In the genomic region with DNA sequence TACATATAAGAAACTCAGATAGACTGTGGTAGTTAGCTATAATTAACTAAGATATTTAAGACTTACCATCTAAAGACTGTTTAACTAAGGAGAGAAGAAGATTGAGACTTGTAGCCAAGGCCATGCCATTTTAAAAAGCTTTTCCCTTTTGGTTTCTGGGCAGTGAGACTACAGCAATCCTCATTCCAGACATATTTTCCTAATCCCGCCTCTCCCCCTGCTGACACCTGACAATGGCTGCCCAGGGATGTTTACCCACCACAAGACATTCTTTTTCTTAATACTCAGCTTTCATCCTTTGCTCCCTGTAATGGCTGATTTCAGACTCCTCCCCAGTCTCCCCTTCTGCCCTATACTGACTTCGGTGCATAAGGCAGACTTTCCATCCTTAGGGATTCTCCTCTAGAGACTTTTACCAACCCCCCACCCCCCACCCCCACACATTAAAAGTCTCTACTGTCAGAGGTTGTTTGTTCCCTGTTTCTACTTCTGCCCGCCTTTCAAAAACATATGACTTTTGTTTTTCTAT, we compare ENCODE assay signal across 26 mouse cellular contexts.
DNase-seq lines count a peak whose midpoint lies in the region; ATAC-seq lines count a peak whose summit lies in the region.
"Had no signal": no experiment of that assay in that cellular context is flagged by ENCODE, and none has a peak within 500 bp of the region (broad histone marks: within the 10 kb centered on the region; RNA-seq: fewer than 3 reads in every experiment).

No protein-coding gene starts in this region.

- no peaks in the 10 kb centered on the region for H3K9me3 ChIP-seq in midbrain, embryonic 10.5 days (replicated peaks)
- no peaks in the 10 kb centered on the region for H3K9me3 ChIP-seq in midbrain, embryonic 15.5 days
- H3K9me3 ChIP-seq in embryonic facial prominence, embryonic 14.5 days (ENCODE audit: control insufficient read depth, low read length), result no peaks in the 10 kb centered on the region
- H3K9me3 ChIP-seq: hindbrain, embryonic 15.5 days; intestine, embryonic 15.5 days; limb, embryonic 15.5 days; lung, embryonic 15.5 days; megakaryocyte, embryonic 14.5 days had no signal

- no peak overlapping the region for H3K9ac ChIP-seq in midbrain, embryonic 15.5 days
- no peak overlapping the region for H3K9ac ChIP-seq in embryonic facial prominence, embryonic 14.5 days (ENCODE audit: low read depth, low read length)
- H3K9ac ChIP-seq: hindbrain, embryonic 15.5 days; intestine, embryonic 15.5 days; limb, embryonic 15.5 days; liver, embryonic 14.5 days; lung, embryonic 15.5 days had no signal

- H3K27me3 ChIP-seq in midbrain, embryonic 10.5 days (ENCODE audit: low read depth, poor library complexity, severe bottlenecking), result no peaks in the 10 kb centered on the region
- no peaks in the 10 kb centered on the region for H3K27me3 ChIP-seq in midbrain, embryonic 15.5 days (replicated peaks)
- H3K27me3 ChIP-seq in embryonic facial prominence, embryonic 14.5 days (replicated peaks; ENCODE audit: control insufficient read depth, insufficient read depth, low read length), result no peaks in the 10 kb centered on the region
- H3K27me3 ChIP-seq: CH12.LX; hindbrain, embryonic 15.5 days; intestine, embryonic 15.5 days; limb, embryonic 15.5 days; lung, embryonic 15.5 days; megakaryocyte, embryonic 14.5 days had no signal

- H3K27ac ChIP-seq in midbrain, embryonic 10.5 days (replicated peaks), result peak overlapping the region; percentile 46; the same call in 1 of the 2 replicates
- H3K27ac ChIP-seq in midbrain, embryonic 15.5 days, result no peak overlapping the region
- H3K27ac ChIP-seq in embryonic facial prominence, embryonic 14.5 days (replicated peaks; ENCODE audit: low read depth, low read length), result no peak overlapping the region
- H3K27ac ChIP-seq: gastrocnemius, adult 2 months; hindbrain, embryonic 15.5 days; intestine, embryonic 15.5 days; limb, embryonic 15.5 days; liver, embryonic 14.5 days; lung, embryonic 15.5 days had no signal

- H3K36me3 ChIP-seq in midbrain, embryonic 10.5 days, result no peaks in the 10 kb centered on the region
- H3K36me3 ChIP-seq in midbrain, embryonic 15.5 days (replicated peaks), result no peaks in the 10 kb centered on the region
- H3K36me3 ChIP-seq in embryonic facial prominence, embryonic 14.5 days (ENCODE audit: control insufficient read depth, insufficient read depth, low read length), result no peaks in the 10 kb centered on the region
- H3K36me3 ChIP-seq: intestine, embryonic 15.5 days; limb, embryonic 15.5 days; lung, embryonic 15.5 days had no signal

- H3K4me3 ChIP-seq in midbrain, embryonic 10.5 days, result no peak overlapping the region
- no peak overlapping the region for H3K4me3 ChIP-seq in midbrain, embryonic 15.5 days
- no peak overlapping the region for H3K4me3 ChIP-seq in embryonic facial prominence, embryonic 14.5 days (ENCODE audit: low read depth, low read length)
- H3K4me3 ChIP-seq: gastrocnemius, adult 2 months; hindbrain, embryonic 15.5 days; intestine, embryonic 15.5 days; limb, embryonic 15.5 days; lung, embryonic 15.5 days; megakaryocyte, embryonic 14.5 days had no signal

- DNase-seq in midbrain, embryonic 10.5 days (ENCODE audit: low spot score), result peak; percentile 16
- peak; percentile 48 for DNase-seq in ES-CJ7 (ENCODE audit: low read depth, low spot score)
- DNase-seq in ZHBTc4 (ENCODE audit: low read depth, low spot score), result peak; percentile 60
- DNase-seq in embryonic facial prominence, embryonic 14.5 days (ENCODE audit: low spot score), result no peak
- no peak for DNase-seq in cerebellum, adult 11-12 months
- DNase-seq in right cerebral cortex, postnatal 4 days, result no peak
- no peak for DNase-seq in adrenal gland, adult 8-10 months
- DNase-seq: adrenal gland, postnatal 10 days; B cell, adult 2 months; cerebellum, adult 9-10 months; gastrocnemius, adult 2 months; heart, postnatal 4 days; kidney, adult 8-10 months; kidney, postnatal 10 days; left cerebral cortex, postnatal 4 days; lung, postnatal 36 days; right cerebral cortex, postnatal 25 days; thymus, postnatal 25 days had no signal

- no peak for ATAC-seq in midbrain, embryonic 15.5 days (replicated peaks)
- peak; percentile 30; the same call in 1 of the 2 replicates for ATAC-seq in embryonic facial prominence, embryonic 14.5 days (ENCODE audit: low read depth)
- ATAC-seq: intestine, embryonic 15.5 days had no signal

- H3K4me2 ChIP-seq in midbrain, embryonic 15.5 days, result no peak overlapping the region
- no peak overlapping the region for H3K4me2 ChIP-seq in embryonic facial prominence, embryonic 14.5 days (ENCODE audit: low read depth, low read length)
- H3K4me2 ChIP-seq: hindbrain, embryonic 15.5 days; intestine, embryonic 15.5 days; limb, embryonic 15.5 days; lung, embryonic 15.5 days had no signal

- H3K4me1 ChIP-seq in midbrain, embryonic 10.5 days, result peaks cover 11% of the 10 kb centered on the region
- no peaks in the 10 kb centered on the region for H3K4me1 ChIP-seq in midbrain, embryonic 15.5 days
- H3K4me1 ChIP-seq in embryonic facial prominence, embryonic 14.5 days (ENCODE audit: control insufficient read depth, insufficient read depth, low read length), result no peaks in the 10 kb centered on the region; the same call in 1 of the 2 replicates
- H3K4me1 ChIP-seq: hindbrain, embryonic 15.5 days; intestine, embryonic 15.5 days; limb, embryonic 15.5 days; lung, embryonic 15.5 days had no signal

- 15% methylated on average over 3 of the region's 3 CpGs for WGBS in midbrain, embryonic 10.5 days
- 27% methylated on average over 3 of the region's 3 CpGs for WGBS in midbrain, embryonic 15.5 days
- 25% methylated on average over 3 of the region's 3 CpGs for WGBS in embryonic facial prominence, embryonic 14.5 days

Comparison
In these comparisons a context has a peak if more than half of its experiments do, and no peak if none do; other contexts are left out.
1. DNase-seq: peak in midbrain, embryonic 10.5 days (single experiment), ES-CJ7 (single experiment) and ZHBTc4 (single experiment); none in embryonic facial prominence, embryonic 14.5 days (single experiment), cerebellum, adult 11-12 months (single experiment), right cerebral cortex, postnatal 4 days (single experiment) and adrenal gland, adult 8-10 months (single experiment).